Mouse (Mus musculus) intestine, embryonic 14.5 days (tissue): ENCODE results near the gene Mrm1. TPM values are rescaled to one million over a fixed set of nuclear protein-coding genes. Genes with fewer than 3 reads are reported as not detected.
A peak's percentile ranks its signal among the peaks of the same experiment; 100 is the strongest.

Experiments used
- ATAC-seq: fragments of 200-750 bp; cut with Nextera tagmentation; replicated peaks from 2 replicates; pipeline ENCODE4 v1.8.0; 2017; ENCODE audit warnings: low read depth, moderate number of reproducible peaks, moderate TSS enrichment, moderate library complexity; ENCODE audit not compliant: low FRiP score, low TSS enrichment
- DNase-seq: peaks from one replicate; pipeline ENCODE4 v3.0.0-alpha.2; 2018; ENCODE audit warnings: low spot score
- H3K27ac ChIP-seq: fragments of 300-500 bp; sonication (generic); 2 replicates; pipeline ENCODE4 v1.5.1; 2014; ENCODE audit warnings: low read depth, mild to moderate bottlenecking, control low read depth
- H3K27me3 ChIP-seq: fragments of 300-500 bp; sonication (generic); replicated peaks from 2 replicates; pipeline ENCODE4 v1.6.1; 2014; ENCODE audit warnings: low read length, control low read depth; ENCODE audit not compliant: control insufficient read depth, insufficient read depth
- H3K36me3 ChIP-seq: fragments of 300-500 bp; sonication (generic); 2 replicates; pipeline ENCODE4 v1.6.1; 2014; ENCODE audit warnings: low read length, control low read depth; ENCODE audit not compliant: control insufficient read depth, insufficient read depth
- H3K4me1 ChIP-seq: fragments of 300-500 bp; sonication (generic); replicated peaks from 2 replicates; pipeline ENCODE4 v1.6.1; 2014; ENCODE audit warnings: low read length, control low read depth, mixed read lengths; ENCODE audit not compliant: control insufficient read depth, insufficient read depth
- H3K4me2 ChIP-seq: fragments of 300-500 bp; sonication (generic); 2 replicates; pipeline ENCODE4 v1.6.1; 2014; ENCODE audit warnings: low read length
- H3K4me3 ChIP-seq: fragments of 300-500 bp; sonication (generic); 2 replicates; pipeline ENCODE4 v1.5.1; 2014; ENCODE audit warnings: low read depth, low read length, control low read depth, mixed read lengths
- H3K9ac ChIP-seq: fragments of 300-500 bp; sonication (generic); 2 replicates; pipeline ENCODE4 v1.6.1; 2014; ENCODE audit warnings: mild to moderate bottlenecking, low read length
- H3K9me3 ChIP-seq: fragments of 300-500 bp; sonication (generic); 2 replicates; pipeline ENCODE4 v1.6.1; 2016; ENCODE audit warnings: low read length, control low read depth; ENCODE audit not compliant: control insufficient read depth
- WGBS: fragments of 180-500 bp; shearing (Covaris S2); extraction: QIAGEN DNeasy Blood & Tissue Kit; methylation state at CpG from one replicate; pipeline ENCODE4 v1.1.7; 2014; 5-methylcytosine and 5-hydroxymethylcytosine counted together
- polyA plus RNA-seq: library from polyadenylated mRNA; unstranded; fragments of >200 nt; fragmentation: Nextera tagmentation; extraction: Ambion mirVana; gene quantifications from 2 replicates; pipeline ENCODE4 v1.2.1, GENCODE M21; 2014

The Mrm1 gene
- polyA plus RNA-seq, 1 experiment from 2014 or later, result 15.9 TPM

GRCm38 (mm10) chr11:84821131-84821770 is 1.9 kb upstream of the Mrm1 start:
- WGBS, result 90% methylated on average over 9 of the region's 9 CpGs
- H3K9ac ChIP-seq, result no peak overlapping the region
- peaks cover 12% of the 10 kb centered on the region; the same call in 1 of the 2 replicates for H3K36me3 ChIP-seq
- no peaks in the 10 kb centered on the region for H3K27me3 ChIP-seq
- no peaks in the 10 kb centered on the region for H3K4me1 ChIP-seq
- no peak for ATAC-seq
- no peak for DNase-seq
- no peak overlapping the region for H3K4me2 ChIP-seq
- no peak overlapping the region for H3K27ac ChIP-seq
- no peak overlapping the region for H3K4me3 ChIP-seq
- H3K9me3 ChIP-seq, result no peaks in the 10 kb centered on the region

GRCm38 (mm10) chr11:84818085-84818960 is 992 bp downstream of the Mrm1 start:
- WGBS, result under 1% methylated on average over 39 of the region's 39 CpGs
- Histone ChIP-seq H3K4me2 (peak overlapping the region; percentile 82), H3K9ac (peak overlapping the region; percentile 72), H3K36me3 (0 out of 2 replicates have a peak, but pooled peaks cover 9% of the 10 kb centered on the region), H3K27ac (peak overlapping the region; percentile 86), H3K27me3 (no peaks in the 10 kb centered on the region), H3K9me3 (no peaks in the 10 kb centered on the region), H3K4me1 (no peaks in the 10 kb centered on the region), H3K4me3 (peak overlapping the region; percentile 78)
- ATAC-seq (peak; percentile 59), DNase-seq (peak; percentile 81)

GRCm38 (mm10) chr11:84817362-84817761 is 2.0 kb downstream of the Mrm1 start:
- H3K9me3 ChIP-seq, result no peaks in the 10 kb centered on the region
- peaks cover 11% of the 10 kb centered on the region; the same call in 1 of the 2 replicates for H3K36me3 ChIP-seq
- no peaks in the 10 kb centered on the region for H3K27me3 ChIP-seq
- no peak overlapping the region for H3K4me2 ChIP-seq
- 81% methylated on average over 6 of the region's 6 CpGs for WGBS
- DNase-seq, result no peak
- no peaks in the 10 kb centered on the region for H3K4me1 ChIP-seq
- ATAC-seq, result no peak
- H3K27ac ChIP-seq, result no peak overlapping the region
- no peak overlapping the region for H3K9ac ChIP-seq
- no peak overlapping the region for H3K4me3 ChIP-seq

GRCm38 (mm10) chr11:84813724-84814510 is 5.4 kb downstream of the Mrm1 start:
- Histone ChIP-seq H3K36me3 (peaks cover 5% of the 10 kb centered on the region; the same call in 1 of the 2 replicates), H3K9ac (no peak overlapping the region), H3K27me3 (no peaks in the 10 kb centered on the region), H3K4me1 (no peaks in the 10 kb centered on the region), H3K9me3 (no peaks in the 10 kb centered on the region), H3K4me3 (no peak overlapping the region), H3K4me2 (no peak overlapping the region), H3K27ac (no peak overlapping the region)
- ATAC-seq (no peak), DNase-seq (peak; percentile 97)
- WGBS, result 58% methylated on average over 13 of the region's 13 CpGs

- no peaks in the 10 kb centered on the region for H3K4me1 ChIP-seq
- ATAC-seq (no peak), DNase-seq (no peak)
- no peak overlapping the region for H3K9ac ChIP-seq
- no peak overlapping the region for H3K4me2 ChIP-seq
- H3K4me3 ChIP-seq, result no peak overlapping the region
- no peaks in the 10 kb centered on the region for H3K9me3 ChIP-seq
- H3K27ac ChIP-seq, result no peak overlapping the region
- H3K36me3 ChIP-seq, result no peaks in the 10 kb centered on the region
- H3K27me3 ChIP-seq, result no peaks in the 10 kb centered on the region
- WGBS, result 92% methylated on average over 4 of the region's 4 CpGs
These were observed 14.9 kb downstream of the Mrm1 start for GRCm38 (mm10) chr11:84804373-84804772.

GRCm38 (mm10) chr11:84797627-84798353 is 21.5 kb downstream of the Mrm1 start:
- DNase-seq (peak; percentile 96), ATAC-seq (peak; percentile 59; the same call in 1 of the 2 replicates)
- Histone ChIP-seq H3K27ac (no peak overlapping the region), H3K36me3 (no peaks in the 10 kb centered on the region), H3K27me3 (no peaks in the 10 kb centered on the region), H3K9me3 (no peaks in the 10 kb centered on the region), H3K4me1 (no peaks in the 10 kb centered on the region; the same call in 1 of the 2 replicates), H3K9ac (no peak overlapping the region), H3K4me3 (no peak overlapping the region), H3K4me2 (no peak overlapping the region)
- WGBS, result 21% methylated on average over 21 of the region's 21 CpGs

- no peaks in the 10 kb centered on the region for H3K36me3 ChIP-seq
- no peaks in the 10 kb centered on the region for H3K9me3 ChIP-seq
- H3K4me2 ChIP-seq, result no peak overlapping the region
- no peak overlapping the region for H3K4me3 ChIP-seq
- no peak overlapping the region for H3K9ac ChIP-seq
- H3K4me1 ChIP-seq, result no peaks in the 10 kb centered on the region; the same call in 1 of the 2 replicates
- ATAC-seq (no peak), DNase-seq (no peak)
- 40% methylated on average over 10 of the region's 10 CpGs for WGBS
- no peak overlapping the region for H3K27ac ChIP-seq
- no peaks in the 10 kb centered on the region for H3K27me3 ChIP-seq
These were observed 22.3 kb downstream of the Mrm1 start for GRCm38 (mm10) chr11:84797026-84797425.
